In genomic region chr4:119415072-119415753, GRCm38 (mm10) we compare ENCODE assay signal across 8 mouse cellular contexts. TPM values are rescaled to one million over a fixed set of nuclear protein-coding genes. Genes with fewer than 3 reads are reported as not detected.
DNase-seq lines count a peak whose midpoint lies in the region; ATAC-seq and TF ChIP-seq lines count a peak whose summit lies in the region.

TSS of gene Ccdc30 (minus strand) at chr4:119415521.

- in situ Hi-C loops in Patski (cut with MboI; ENCODE audit: low pct_unique_long_range_greater_than_20kb) = loop anchor here (5.0 kb wide), 1 partner anchor 173 kb away; no protein-coding TSS in a partner anchor

- CTCF ChIA-PET in Patski (lab: Charles Lee) = no interaction called here

- POLR2A ChIA-PET in Patski (lab: Charles Lee) = no interaction called here

- peaks cover 8% of the 10 kb centered on the region for H3K36me3 ChIP-seq in hindbrain, embryonic 13.5 days
- no peaks in the 10 kb centered on the region for H3K36me3 ChIP-seq in lung, postnatal 0 days (ENCODE audit: insufficient read depth, low read length)
- no peaks in the 10 kb centered on the region for H3K36me3 ChIP-seq in thymus, adult 2 months (ENCODE audit: control insufficient read depth, insufficient read depth, low read length)

- peak within 1 kb of the TSS; percentile 83 for H3K9ac ChIP-seq in hindbrain, embryonic 13.5 days
- no peak within 1 kb of the TSS; the same call in 1 of the 2 replicates for H3K9ac ChIP-seq in lung, postnatal 0 days (replicated peaks; ENCODE audit: low read depth)

- TF ChIP-seq EP300 in lung, postnatal 0 days (IDR thresholded peaks at IDR 0.05) = no peak

- no peak for TF ChIP-seq POLR2A in thymus, adult 2 months (IDR thresholded peaks at IDR 0.05; ENCODE audit: control insufficient read depth, extremely low read depth, insufficient read depth, low read length, poor library complexity)

- H3K27ac ChIP-seq in hindbrain, embryonic 13.5 days = peak within 1 kb of the TSS; percentile 83
- no peak within 1 kb of the TSS for H3K27ac ChIP-seq in lung, postnatal 0 days (ENCODE audit: low read length)
- no peak within 1 kb of the TSS for H3K27ac ChIP-seq in thymus, adult 2 months (ENCODE audit: control insufficient read depth, insufficient read depth, low read length)

- peaks cover 22% of the 10 kb centered on the region for H3K4me1 ChIP-seq in hindbrain, embryonic 13.5 days (replicated peaks)
- peaks cover 6% of the 10 kb centered on the region; the same call in 1 of the 2 replicates for H3K4me1 ChIP-seq in lung, postnatal 0 days (ENCODE audit: insufficient read depth, low read depth, low read length)
- peaks cover 19% of the 10 kb centered on the region for H3K4me1 ChIP-seq in thymus, adult 2 months (replicated peaks; ENCODE audit: control insufficient read depth, insufficient read depth, low read length)

- no peak for TF ChIP-seq CTCF in Patski (IDR thresholded peaks at IDR 0.05)
- no peak for TF ChIP-seq CTCF in lung, postnatal 0 days (IDR thresholded peaks at IDR 0.05)
- 0 out of 2 replicates have a peak, but pooled peaks have one; percentile 9 for TF ChIP-seq CTCF in thymus, adult 2 months (IDR thresholded peaks at IDR 0.05; ENCODE audit: borderline replicate concordance, control insufficient read depth, extremely low read depth, insufficient read depth, low read length, poor library complexity)

- peak within 1 kb of the TSS; percentile 68 for H3K4me2 ChIP-seq in hindbrain, embryonic 13.5 days
- peak within 1 kb of the TSS; percentile 88 for H3K4me2 ChIP-seq in lung, postnatal 0 days (replicated peaks; ENCODE audit: low read depth, low read length)

- peak; percentile 56 for DNase-seq in Patski (ENCODE audit: low read depth, low spot score)
- DNase-seq in cerebellum, postnatal 10 days = peak; percentile 98
- DNase-seq in frontal cortex, postnatal 25 days (ENCODE audit: low spot score in 2 of 2) = peak; percentile 86 to 93
- peak; percentile 90 to 97 for DNase-seq in layer of hippocampus, postnatal 14 days (ENCODE audit: low spot score in 2 of 2)
- peak; percentile 95 for DNase-seq in lung, postnatal 0 days (ENCODE audit: low spot score)
- peak; percentile 91 for DNase-seq in ovary, adult 18-20 months (ENCODE audit: low spot score)
- peak; percentile 90 for DNase-seq in thymus, adult 2 months

- under 1% methylated on average over 49 of the region's 49 CpGs for WGBS in hindbrain, embryonic 13.5 days
- 1% methylated on average over 49 of the region's 49 CpGs for WGBS in lung, postnatal 0 days
- 1% methylated on average over 49 of the region's 49 CpGs for WGBS in thymus, adult 2 months

- H3K9me3 ChIP-seq in hindbrain, embryonic 13.5 days = no peaks in the 10 kb centered on the region
- H3K9me3 ChIP-seq in lung, postnatal 0 days (ENCODE audit: low read length) = no peaks in the 10 kb centered on the region

- H3K27me3 ChIP-seq in Patski = no peaks in the 10 kb centered on the region
- H3K27me3 ChIP-seq in hindbrain, embryonic 13.5 days = no peaks in the 10 kb centered on the region
- H3K27me3 ChIP-seq in lung, postnatal 0 days (replicated peaks; ENCODE audit: insufficient read depth, low read length) = no peaks in the 10 kb centered on the region
- no peaks in the 10 kb centered on the region for H3K27me3 ChIP-seq in thymus, adult 2 months (ENCODE audit: control insufficient read depth, insufficient read depth, low read length)

- peak; percentile 98 for ATAC-seq in Patski
- ATAC-seq in hindbrain, embryonic 13.5 days (ENCODE audit: low FRiP score) = peak; percentile 100
- peak; percentile 100 for ATAC-seq in lung, postnatal 0 days

- H3K4me3 ChIP-seq in hindbrain, embryonic 13.5 days = peak within 1 kb of the TSS; percentile 71
- H3K4me3 ChIP-seq in lung, postnatal 0 days (ENCODE audit: low read depth, low read length) = peak within 1 kb of the TSS; percentile 51
- H3K4me3 ChIP-seq in thymus, adult 2 months (ENCODE audit: control insufficient read depth, insufficient read depth, low read length) = peak within 1 kb of the TSS; percentile 45

RNA-seq across cellular contexts. Expression of gene Ccdc30, which starts in this region (rescaled TPM):
- polyA plus RNA-seq in Patski (2021) = 11.2 TPM
- polyA plus RNA-seq in hindbrain, embryonic 13.5 days (2015; fragmentation: Nextera tagmentation; extraction: Ambion mirVana) = 18.4 and 20.2 TPM in 2 replicates
- total RNA-seq in layer of hippocampus, postnatal 14 days (2021) = 10 to 100 TPM; 22.0 to 23.4 TPM
- polyA plus RNA-seq in lung, postnatal 0 days (2015; fragmentation: Nextera tagmentation; extraction: Ambion mirVana) = 7.3 and 7.8 TPM in 2 replicates
- 3.4 and 3.7 TPM in 2 replicates for polyA plus RNA-seq in thymus, adult 2 months (2012; rRNA removed)
